Mouse (Mus musculus): ENCODE measurements around the gene Zfp985.
"Not testable (repeated sequence)": the region's sequence is repeated elsewhere in the genome, so short reads cannot be mapped to it uniquely, and the experiment has no call there.

The Zfp985 gene

DNA sequence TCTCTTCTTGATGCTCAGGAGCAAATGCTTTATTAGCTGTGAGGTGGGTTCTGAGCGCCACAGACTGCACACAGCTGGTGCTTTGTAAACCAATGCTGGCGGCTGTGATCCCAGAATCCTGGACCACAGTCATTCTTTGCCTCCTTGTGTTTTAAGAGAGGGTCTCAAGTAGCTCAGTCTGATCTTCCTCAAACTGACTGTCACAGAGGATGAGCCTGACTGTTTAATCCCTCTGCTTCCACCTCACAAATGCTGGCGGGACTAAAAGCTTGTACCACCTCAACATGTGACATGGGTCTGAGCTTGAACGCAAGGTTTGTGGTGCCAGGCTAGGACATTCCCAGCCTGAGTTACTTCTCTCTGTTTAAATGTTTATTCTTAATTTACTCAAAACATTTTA is 52.4 kb downstream of the Zfp985 start:
- no peak for DNase-seq

- not testable (repeated sequence) for DNase-seq
These were observed 53.4 kb downstream of the Zfp985 start for GRCm38 (mm10) chr4:147606511-147606910.

- DNase-seq: not testable (repeated sequence)
These were observed 80.8 kb downstream of the Zfp985 start for GRCm38 (mm10) chr4:147633818-147634262.

Measured in cerebellum, adult 18-20 months (tissue).